Mouse (Mus musculus) lung, postnatal 0 days (tissue): ENCODE results near the gene Fbxo42. TPM values are rescaled to one million over a fixed set of nuclear protein-coding genes. Genes with fewer than 3 reads are reported as not detected.

Experiments
- ATAC-seq: fragments of 200-750 bp; cut with Nextera tagmentation; 2 replicates; pipeline ENCODE4 v1.8.0; 2017; ENCODE audit warnings: moderate library complexity
- DNase-seq: peaks from one replicate; pipeline ENCODE4 v3.0.0-alpha.2; 2016; ENCODE audit warnings: low spot score
- H3K27ac ChIP-seq: fragments of 300-500 bp; sonication (generic); 2 replicates; pipeline ENCODE4 v1.5.1; 2014; ENCODE audit warnings: antibody characterized with exemption, mild to moderate bottlenecking, low read length, mixed read lengths
- H3K27me3 ChIP-seq: fragments of 300-500 bp; sonication (generic); replicated peaks from 2 replicates; pipeline ENCODE4 v1.6.1; 2014; ENCODE audit warnings: low read length, mixed read lengths; ENCODE audit not compliant: insufficient read depth
- H3K36me3 ChIP-seq: fragments of 300-500 bp; sonication (generic); 2 replicates; pipeline ENCODE4 v1.6.1; 2014; ENCODE audit warnings: low read length, mixed read lengths; ENCODE audit not compliant: insufficient read depth
- H3K4me1 ChIP-seq: fragments of 300-500 bp; sonication (generic); 2 replicates; pipeline ENCODE4 v1.6.1; 2014; ENCODE audit warnings: antibody characterized with exemption, low read depth, low read length, mixed read lengths; ENCODE audit not compliant: insufficient read depth
- H3K4me2 ChIP-seq: fragments of 300-500 bp; sonication (generic); replicated peaks from 2 replicates; pipeline ENCODE4 v1.6.1; 2014; ENCODE audit warnings: low read depth, mild to moderate bottlenecking, low read length, moderate library complexity, mixed read lengths
- H3K4me3 ChIP-seq: fragments of 300-500 bp; sonication (generic); 2 replicates; pipeline ENCODE4 v1.5.1; 2014; ENCODE audit warnings: low read depth, low read length
- H3K9ac ChIP-seq: fragments of 300-500 bp; sonication (generic); replicated peaks from 2 replicates; pipeline ENCODE4 v1.6.1; 2014; ENCODE audit warnings: low read depth, mild to moderate bottlenecking
- H3K9me3 ChIP-seq: fragments of 300-500 bp; sonication (generic); 2 replicates; pipeline ENCODE4 v1.6.1; 2016; ENCODE audit warnings: low read length, mixed read lengths
- CTCF ChIP-seq: IDR thresholded peaks from 2 replicates; pipeline ENCODE4 v1.5.1; 2016; ENCODE audit warnings: antibody characterized with exemption, mild to moderate bottlenecking
- EP300 ChIP-seq: IDR thresholded peaks from 2 replicates; pipeline ENCODE4 v1.6.1; 2016; ENCODE audit warnings: antibody characterized with exemption, mild to moderate bottlenecking, control low read depth
- WGBS: fragments of 180-500 bp; shearing (Covaris S2); extraction: QIAGEN DNeasy Blood & Tissue Kit; methylation state at CpG from one replicate; pipeline ENCODE4 v1.1.7; 2014; 5-methylcytosine and 5-hydroxymethylcytosine counted together
- polyA plus RNA-seq: library from polyadenylated mRNA; unstranded; fragments of >200 nt; fragmentation: Nextera tagmentation; extraction: Ambion mirVana; gene quantifications from 2 replicates; pipeline ENCODE4 v1.2.1, GENCODE M21; 2015

Gene Fbxo42
- polyA plus RNA-seq, 1 experiment from 2014 or later = 11.1 TPM

- Histone ChIP-seq H3K4me1 (no peaks in the 10 kb centered on the region), H3K4me2 (no peak overlapping the region), H3K27me3 (no peaks in the 10 kb centered on the region), H3K9ac (no peak overlapping the region), H3K9me3 (no peaks in the 10 kb centered on the region), H3K4me3 (no peak overlapping the region), H3K36me3 (peaks cover 8% of the 10 kb centered on the region; the same call in 1 of the 2 replicates), H3K27ac (no peak overlapping the region)
- 52% methylated on average over 9 of the region's 9 CpGs for WGBS
- DNase-seq (no peak), ATAC-seq (no peak)
- TF ChIP-seq CTCF = no peak
- no peak for TF ChIP-seq EP300
These were observed 39.5 kb downstream of the Fbxo42 start for GRCm38 (mm10) chr4:141186923-141187836.

GRCm38 (mm10) chr4:141191294-141191693 lies 43.6 kb downstream of the Fbxo42 start:
- H3K36me3 ChIP-seq = peaks cover 3% of the 10 kb centered on the region; the same call in 1 of the 2 replicates
- peak; percentile 79 for ATAC-seq
- DNase-seq = peak; percentile 75
- 0 out of 2 replicates have a peak overlapping the region, but pooled peaks have one; percentile 38 for H3K27ac ChIP-seq
- no peaks in the 10 kb centered on the region for H3K27me3 ChIP-seq
- H3K4me1 ChIP-seq = no peaks in the 10 kb centered on the region
- H3K4me2 ChIP-seq = no peak overlapping the region
- 67% methylated on average over 7 of the region's 7 CpGs for WGBS
- TF ChIP-seq CTCF = no peak
- TF ChIP-seq EP300 = 0 out of 2 replicates have a peak, but pooled peaks have one; percentile 26
- H3K9me3 ChIP-seq = no peaks in the 10 kb centered on the region
- H3K9ac ChIP-seq = no peak overlapping the region
- no peak overlapping the region for H3K4me3 ChIP-seq

DNA sequence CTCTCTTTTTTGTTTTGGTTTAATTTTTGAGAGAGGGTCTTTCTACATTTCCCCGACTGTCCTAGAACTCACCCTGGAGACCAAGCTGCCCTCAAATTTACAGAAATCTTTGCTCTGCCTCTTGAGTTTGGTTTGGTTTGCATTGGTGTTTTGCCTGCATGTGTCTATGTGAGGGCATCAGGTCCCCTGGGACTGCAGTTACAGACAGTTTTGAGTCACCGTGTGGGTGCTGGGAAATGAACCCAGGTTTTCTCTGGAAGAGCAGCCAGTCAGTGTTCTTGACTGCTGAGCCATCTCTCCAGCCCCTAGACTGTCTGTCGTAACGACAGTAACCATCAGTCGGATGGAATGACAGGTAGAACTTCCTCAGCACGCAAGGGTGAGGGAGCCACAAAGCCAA lies 46.8 kb downstream of the Fbxo42 start:
- DNase-seq (no peak), ATAC-seq (no peak)
- no peak overlapping the region for H3K9ac ChIP-seq
- H3K4me3 ChIP-seq = no peak overlapping the region
- peaks cover 12% of the 10 kb centered on the region for H3K36me3 ChIP-seq
- H3K4me1 ChIP-seq = no peaks in the 10 kb centered on the region
- WGBS = 88% methylated on average over 6 of the region's 6 CpGs
- H3K27ac ChIP-seq = no peak overlapping the region
- H3K9me3 ChIP-seq = no peaks in the 10 kb centered on the region
- H3K27me3 ChIP-seq = no peaks in the 10 kb centered on the region
- no peak for TF ChIP-seq CTCF
- TF ChIP-seq EP300 = no peak
- H3K4me2 ChIP-seq = no peak overlapping the region

- H3K27ac ChIP-seq = no peak overlapping the region
- no peaks in the 10 kb centered on the region for H3K9me3 ChIP-seq
- no peak overlapping the region for H3K9ac ChIP-seq
- 97% methylated on average over 13 of the region's 13 CpGs for WGBS
- DNase-seq (no peak), ATAC-seq (peak; percentile 28; the same call in 1 of the 2 replicates)
- TF ChIP-seq CTCF = no peak
- TF ChIP-seq EP300 = no peak
- peaks cover 18% of the 10 kb centered on the region for H3K36me3 ChIP-seq
- H3K4me1 ChIP-seq = no peaks in the 10 kb centered on the region
- no peak overlapping the region for H3K4me3 ChIP-seq
- no peak overlapping the region for H3K4me2 ChIP-seq
- H3K27me3 ChIP-seq = no peaks in the 10 kb centered on the region
These were observed 49.4 kb downstream of the Fbxo42 start for GRCm38 (mm10) chr4:141196981-141197685.

GRCm38 (mm10) chr4:141197686-141198035 lies 49.9 kb downstream of the Fbxo42 start:
- H3K9ac ChIP-seq = no peak overlapping the region
- H3K4me2 ChIP-seq = no peak overlapping the region
- H3K27ac ChIP-seq = no peak overlapping the region
- no peaks in the 10 kb centered on the region for H3K27me3 ChIP-seq
- 97% methylated on average over 11 of the region's 13 CpGs for WGBS
- peaks cover 18% of the 10 kb centered on the region for H3K36me3 ChIP-seq
- no peaks in the 10 kb centered on the region for H3K4me1 ChIP-seq
- TF ChIP-seq EP300 (no peak), CTCF (no peak; the same call in 1 of the 2 replicates)
- H3K9me3 ChIP-seq = no peaks in the 10 kb centered on the region
- no peak for ATAC-seq
- no peak for DNase-seq
- H3K4me3 ChIP-seq = no peak overlapping the region

GRCm38 (mm10) chr4:141200906-141201305 lies 53.2 kb downstream of the Fbxo42 start:
- no peak overlapping the region for H3K9ac ChIP-seq
- H3K9me3 ChIP-seq = no peaks in the 10 kb centered on the region
- ATAC-seq = 0 out of 2 replicates have a peak, but pooled peaks have one; percentile 35
- no peak overlapping the region for H3K4me3 ChIP-seq
- DNase-seq = no peak
- H3K4me1 ChIP-seq = no peaks in the 10 kb centered on the region
- TF ChIP-seq CTCF = 0 out of 2 replicates have a peak, but pooled peaks have one; percentile 5
- no peak for TF ChIP-seq EP300
- H3K27me3 ChIP-seq = no peaks in the 10 kb centered on the region
- 0 out of 2 replicates have a peak overlapping the region, but pooled peaks have one; percentile 35 for H3K27ac ChIP-seq
- H3K36me3 ChIP-seq = peaks cover 15% of the 10 kb centered on the region
- H3K4me2 ChIP-seq = no peak overlapping the region
- WGBS = 49% methylated on average over 11 of the region's 11 CpGs
